Mouse (Mus musculus): ENCODE measurements at regions not wholly inside any gene's neighbourhood (a gene's known extent, or its start where the extent isn't known, plus 50 kb on each side); places are given as distances from the start of the nearest gene placed in this dataset.

DNA sequence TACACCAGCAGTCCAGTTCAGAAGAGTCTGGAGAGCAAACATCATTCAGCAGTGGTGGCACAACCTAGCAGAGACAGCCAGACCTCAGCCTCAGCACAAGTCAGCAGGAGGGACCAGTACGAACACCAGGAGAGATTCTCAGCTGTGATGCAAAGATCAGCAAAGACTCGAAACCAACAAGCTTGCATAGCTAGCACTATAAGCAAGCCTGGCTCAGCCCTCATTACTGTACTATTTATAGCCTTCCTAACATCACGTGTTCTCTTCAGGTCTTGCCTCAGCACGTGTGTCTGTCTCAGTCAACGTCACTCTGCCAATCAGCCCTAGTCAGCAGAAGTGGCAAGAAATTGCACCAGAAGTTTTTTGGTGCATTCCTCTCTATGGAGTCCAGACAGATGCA is 305.7 kb upstream of the Nbea start:
- Histone ChIP-seq H3K36me3 (ENCODE audit: insufficient read depth, low read length) (no peaks in the 10 kb centered on the region), H3K9ac (replicated peaks; ENCODE audit: low read length, poor library complexity, severe bottlenecking) (no peak overlapping the region), H3K4me2 (ENCODE audit: low read depth, low read length, poor library complexity, severe bottlenecking) (no peak overlapping the region), H3K27ac (ENCODE audit: low read depth, low read length) (no peak overlapping the region), H3K4me1 (ENCODE audit: insufficient read depth, low read length) (no peaks in the 10 kb centered on the region), H3K27me3 (ENCODE audit: insufficient read depth, low read length) (no peaks in the 10 kb centered on the region), H3K4me3 (ENCODE audit: low read depth, low read length) (no peak overlapping the region), H3K9me3 (ENCODE audit: low read length) (no peaks in the 10 kb centered on the region)
- WGBS, result 73% methylated on average over 5 of the region's 5 CpGs
- no peak for DNase-seq (ENCODE audit: low spot score)
- no peak for ATAC-seq (ENCODE audit: low FRiP score)
- no peak for TF ChIP-seq CTCF (IDR thresholded peaks at IDR 0.05)

DNA sequence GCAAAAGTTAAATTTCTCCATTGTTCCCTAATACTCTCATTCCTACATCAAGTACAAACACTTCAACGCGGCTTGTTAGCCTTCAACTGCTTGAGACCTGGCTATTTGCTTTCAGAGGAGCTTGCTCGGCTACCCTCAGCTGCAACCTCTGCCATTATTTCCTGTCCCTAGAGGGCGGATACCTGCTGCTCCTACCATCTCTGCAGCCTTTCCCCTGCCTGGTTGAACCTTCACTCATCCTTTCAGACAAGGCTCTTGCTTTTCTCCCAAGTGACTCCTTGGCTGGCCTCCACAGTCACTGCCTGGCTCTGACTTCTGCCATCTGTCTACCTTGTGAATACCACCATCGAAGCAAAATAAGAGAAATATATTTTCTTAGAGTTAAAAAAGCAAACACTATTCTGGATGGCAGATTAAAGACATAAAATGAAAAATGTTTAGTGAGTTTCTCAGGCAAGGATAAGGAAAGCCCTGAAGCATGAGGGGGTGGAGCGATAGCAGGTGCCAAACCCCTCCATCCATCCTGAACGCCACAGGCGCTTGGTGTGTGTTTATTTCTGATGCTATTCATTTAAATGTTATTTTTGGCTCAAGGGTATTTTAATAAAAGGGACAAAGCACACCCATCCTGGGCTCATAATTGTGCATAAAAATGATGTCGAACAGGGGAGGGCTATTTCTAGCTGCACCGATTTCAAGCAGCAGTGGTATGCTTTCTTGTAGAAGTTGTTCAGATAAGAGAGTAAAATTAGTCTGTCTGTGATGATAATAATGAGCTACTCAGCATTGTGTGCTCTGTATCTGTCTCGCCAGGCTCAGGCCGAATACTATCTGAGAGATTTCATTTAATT is 302.3 kb upstream of the Nbea start:
- TF ChIP-seq CTCF (IDR thresholded peaks at IDR 0.05), result peak; percentile 20; the same call in 1 of the 2 replicates
- H3K36me3 ChIP-seq (ENCODE audit: insufficient read depth, low read length), result no peaks in the 10 kb centered on the region
- ATAC-seq (ENCODE audit: low FRiP score) (no peak; the same call in 1 of the 2 replicates), DNase-seq (ENCODE audit: low spot score) (peak; percentile 66)
- H3K27ac ChIP-seq (ENCODE audit: low read depth, low read length), result no peak overlapping the region
- H3K4me1 ChIP-seq (ENCODE audit: insufficient read depth, low read length), result no peaks in the 10 kb centered on the region
- no peak overlapping the region for H3K4me2 ChIP-seq (ENCODE audit: low read depth, low read length, poor library complexity, severe bottlenecking)
- H3K9me3 ChIP-seq (ENCODE audit: low read length), result no peaks in the 10 kb centered on the region
- no peak overlapping the region for H3K4me3 ChIP-seq (ENCODE audit: low read depth, low read length)
- H3K27me3 ChIP-seq (ENCODE audit: insufficient read depth, low read length), result no peaks in the 10 kb centered on the region
- no peak overlapping the region for H3K9ac ChIP-seq (replicated peaks; ENCODE audit: low read length, poor library complexity, severe bottlenecking)
- WGBS, result 51% methylated on average over 12 of the region's 12 CpGs

DNA sequence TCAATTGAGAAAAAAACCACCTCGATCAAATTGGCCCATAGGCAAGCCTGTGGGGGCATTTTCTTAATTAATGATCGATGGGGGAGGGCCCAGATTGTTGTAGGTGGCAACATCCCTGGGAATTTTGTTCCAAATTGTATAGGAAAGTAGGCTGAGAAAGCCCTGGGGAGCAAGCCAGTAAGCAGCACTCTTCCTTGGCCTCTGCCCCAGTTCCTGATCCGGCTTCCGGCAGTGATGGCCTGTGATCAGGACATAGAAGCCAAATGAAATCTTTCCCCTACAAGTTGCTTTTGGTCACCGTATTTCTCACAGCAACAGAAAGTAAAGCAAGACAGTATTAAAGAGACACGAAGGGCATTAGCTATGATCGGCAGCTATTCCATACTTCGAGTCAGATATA is 300.6 kb upstream of the Nbea start:
- WGBS, result 89% methylated on average over 8 of the region's 8 CpGs
- DNase-seq (ENCODE audit: low spot score) (no peak), ATAC-seq (ENCODE audit: low FRiP score) (no peak)
- Histone ChIP-seq H3K27ac (ENCODE audit: low read depth, low read length) (no peak overlapping the region), H3K4me1 (ENCODE audit: insufficient read depth, low read length) (no peaks in the 10 kb centered on the region), H3K9ac (replicated peaks; ENCODE audit: low read length, poor library complexity, severe bottlenecking) (no peak overlapping the region), H3K9me3 (ENCODE audit: low read length) (no peaks in the 10 kb centered on the region), H3K36me3 (ENCODE audit: insufficient read depth, low read length) (no peaks in the 10 kb centered on the region), H3K4me2 (ENCODE audit: low read depth, low read length, poor library complexity, severe bottlenecking) (no peak overlapping the region), H3K27me3 (ENCODE audit: insufficient read depth, low read length) (no peaks in the 10 kb centered on the region), H3K4me3 (ENCODE audit: low read depth, low read length) (no peak overlapping the region)
- no peak for TF ChIP-seq CTCF (IDR thresholded peaks at IDR 0.05)

DNA sequence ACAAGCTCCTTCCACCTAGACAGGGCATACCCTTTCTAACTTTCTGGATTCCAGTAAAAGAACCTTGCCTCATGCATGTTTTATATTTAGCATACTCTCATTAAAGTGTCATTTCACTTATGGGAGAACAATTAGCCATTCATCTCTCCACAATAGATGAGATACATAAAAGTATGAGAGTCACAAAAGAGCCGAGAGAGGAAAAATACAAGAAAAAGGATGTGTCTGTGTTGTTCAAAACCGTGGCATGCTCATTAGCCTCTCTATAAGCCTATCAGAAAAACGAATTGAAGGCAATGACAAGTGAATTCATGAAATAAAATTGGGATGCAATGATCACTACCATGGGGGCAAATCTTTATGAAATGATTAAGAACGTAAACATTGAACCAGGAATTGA is 299.9 kb upstream of the Nbea start:
- Histone ChIP-seq H3K9me3 (ENCODE audit: low read length) (no peaks in the 10 kb centered on the region), H3K4me3 (ENCODE audit: low read depth, low read length) (no peak overlapping the region), H3K27ac (ENCODE audit: low read depth, low read length) (no peak overlapping the region), H3K36me3 (ENCODE audit: insufficient read depth, low read length) (no peaks in the 10 kb centered on the region), H3K9ac (replicated peaks; ENCODE audit: low read length, poor library complexity, severe bottlenecking) (no peak overlapping the region), H3K27me3 (ENCODE audit: insufficient read depth, low read length) (no peaks in the 10 kb centered on the region), H3K4me2 (ENCODE audit: low read depth, low read length, poor library complexity, severe bottlenecking) (no peak overlapping the region), H3K4me1 (ENCODE audit: insufficient read depth, low read length) (no peaks in the 10 kb centered on the region)
- no peak for TF ChIP-seq CTCF (IDR thresholded peaks at IDR 0.05)
- WGBS, result 54% methylated on average over 4 of the region's 4 CpGs
- ATAC-seq (ENCODE audit: low FRiP score) (no peak), DNase-seq (ENCODE audit: low spot score) (no peak)

DNA sequence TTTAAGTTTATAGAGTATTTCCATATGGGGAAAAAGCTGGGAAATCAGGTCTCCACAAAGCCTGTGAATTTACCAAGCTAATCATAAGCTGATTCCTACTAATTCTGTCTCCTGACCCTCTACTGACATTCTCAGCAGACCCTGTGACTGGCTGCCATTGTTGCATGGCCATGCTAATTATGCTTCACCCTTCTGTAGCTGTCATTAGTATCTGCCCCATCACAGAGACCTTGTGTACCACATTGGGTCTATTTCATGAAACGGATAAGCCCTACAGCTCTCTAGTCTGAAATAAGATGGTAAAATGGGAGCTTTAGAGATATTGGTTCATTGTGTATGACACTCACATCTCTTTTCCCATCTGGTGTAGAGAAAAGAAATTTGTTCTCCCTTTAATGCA is 296.0 kb upstream of the Nbea start:
- Histone ChIP-seq H3K27ac (ENCODE audit: low read depth, low read length) (no peak overlapping the region), H3K4me3 (ENCODE audit: low read depth, low read length) (no peak overlapping the region), H3K9me3 (ENCODE audit: low read length) (no peaks in the 10 kb centered on the region), H3K36me3 (ENCODE audit: insufficient read depth, low read length) (no peaks in the 10 kb centered on the region), H3K4me1 (ENCODE audit: insufficient read depth, low read length) (no peaks in the 10 kb centered on the region), H3K27me3 (ENCODE audit: insufficient read depth, low read length) (no peaks in the 10 kb centered on the region), H3K9ac (replicated peaks; ENCODE audit: low read length, poor library complexity, severe bottlenecking) (no peak overlapping the region), H3K4me2 (ENCODE audit: low read depth, low read length, poor library complexity, severe bottlenecking) (no peak overlapping the region)
- DNase-seq (ENCODE audit: low spot score) (no peak), ATAC-seq (ENCODE audit: low FRiP score) (no peak)
- 43% methylated on average over 1 of the region's 1 CpGs for WGBS
- no peak for TF ChIP-seq CTCF (IDR thresholded peaks at IDR 0.05)

DNA sequence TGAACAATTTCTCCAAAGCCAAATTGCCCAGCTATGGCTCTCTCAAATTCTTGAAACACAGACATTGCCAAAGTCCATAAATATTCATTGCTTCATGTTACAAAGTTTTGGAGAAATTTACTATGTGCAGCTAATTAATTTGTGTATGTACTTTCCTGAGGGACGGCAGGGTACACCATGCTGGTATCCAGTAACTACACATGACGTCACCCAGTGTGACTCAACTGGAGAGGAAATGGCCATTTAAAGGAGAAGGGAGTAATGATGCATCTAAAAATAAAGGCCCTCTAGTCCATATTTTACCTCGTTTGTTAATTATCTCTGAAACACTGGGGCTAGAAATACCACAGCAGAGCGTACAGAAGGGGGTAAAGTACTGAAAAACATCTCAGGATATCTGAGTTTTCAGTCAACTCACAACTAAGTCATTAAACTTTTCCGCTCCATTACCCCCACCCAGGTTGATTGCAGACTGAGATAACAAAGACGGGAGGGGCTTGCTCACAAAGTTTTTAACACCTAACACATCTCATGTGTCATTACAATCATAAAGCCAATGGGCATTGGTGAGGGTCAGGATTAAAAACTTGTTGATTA is 295.1 kb upstream of the Nbea start:
- H3K4me1 ChIP-seq (ENCODE audit: insufficient read depth, low read length), result no peaks in the 10 kb centered on the region
- no peak for ATAC-seq (ENCODE audit: low FRiP score)
- TF ChIP-seq CTCF (IDR thresholded peaks at IDR 0.05), result no peak

More for the DNA sequence above, 295.1 kb upstream of the Nbea start:
- Histone ChIP-seq H3K4me2 (ENCODE audit: low read depth, low read length, poor library complexity, severe bottlenecking) (no peak overlapping the region), H3K4me3 (ENCODE audit: low read depth, low read length) (no peak overlapping the region), H3K27me3 (ENCODE audit: insufficient read depth, low read length) (no peaks in the 10 kb centered on the region), H3K9ac (replicated peaks; ENCODE audit: low read length, poor library complexity, severe bottlenecking) (no peak overlapping the region), H3K9me3 (ENCODE audit: low read length) (no peaks in the 10 kb centered on the region), H3K27ac (ENCODE audit: low read depth, low read length) (no peak overlapping the region), H3K36me3 (ENCODE audit: insufficient read depth, low read length) (no peaks in the 10 kb centered on the region)
- DNase-seq (ENCODE audit: low spot score), result no peak
- WGBS, result 89% methylated on average over 6 of the region's 6 CpGs

Data from midbrain, postnatal 0 days (tissue).